Mouse (Mus musculus) kidney, postnatal 14 days (tissue): ENCODE measurements around the gene Nr2f1.
"Not testable (repeated sequence)": the region's sequence is repeated elsewhere in the genome, so short reads cannot be mapped to it uniquely, and the experiment has no call there.

Experiments used
- DNase-seq: peaks from one replicate; pipeline ENCODE4 v3.0.0; 2022; ENCODE audit warnings: mixed read lengths

Nr2f1 gene

GRCm38 (mm10) chr13:78199642-78200160 is at the start of gene Nr2f1:
TSS of gene Nr2f1 (minus strand) at chr13:78199757.
- DNase-seq = no peak

GRCm38 (mm10) chr13:78221680-78222079 is 22.1 kb upstream of the Nr2f1 start:
- DNase-seq = no peak

GRCm38 (mm10) chr13:78220238-78220637 is 20.7 kb upstream of the Nr2f1 start:
- DNase-seq = not testable (repeated sequence)

GRCm38 (mm10) chr13:78215223-78215622 is 15.7 kb upstream of the Nr2f1 start:
- no peak for DNase-seq

GRCm38 (mm10) chr13:78213155-78213554 is 13.6 kb upstream of the Nr2f1 start:
- DNase-seq = no peak

GRCm38 (mm10) chr13:78212111-78212510 is 12.6 kb upstream of the Nr2f1 start:
- no peak for DNase-seq

- no peak for DNase-seq
Measured at GRCm38 (mm10) chr13:78211231-78212010, 11.9 kb upstream of the Nr2f1 start.

GRCm38 (mm10) chr13:78210748-78211089 is 11.2 kb upstream of the Nr2f1 start:
- no peak for DNase-seq

GRCm38 (mm10) chr13:78210029-78210747 is 10.6 kb upstream of the Nr2f1 start:
- DNase-seq = peak; percentile 36

- no peak for DNase-seq
Measured at GRCm38 (mm10) chr13:78209611-78210028, 10.1 kb upstream of the Nr2f1 start.

- no peak for DNase-seq
Measured at GRCm38 (mm10) chr13:78208689-78209410, 9.3 kb upstream of the Nr2f1 start.

- DNase-seq = no peak
Measured at GRCm38 (mm10) chr13:78207796-78208645, 8.5 kb upstream of the Nr2f1 start.

GRCm38 (mm10) chr13:78206891-78207430 is 7.4 kb upstream of the Nr2f1 start:
- DNase-seq = no peak

GRCm38 (mm10) chr13:78205426-78205825 is 5.9 kb upstream of the Nr2f1 start:
- no peak for DNase-seq

- DNase-seq = peak; percentile 37
Measured at GRCm38 (mm10) chr13:78203348-78204061, 3.9 kb upstream of the Nr2f1 start.

- peak; percentile 37 for DNase-seq
Measured at GRCm38 (mm10) chr13:78202574-78203347, 3.2 kb upstream of the Nr2f1 start.

GRCm38 (mm10) chr13:78201871-78202565 is 2.5 kb upstream of the Nr2f1 start:
- DNase-seq = no peak

- peak; percentile 90 for DNase-seq
Measured at GRCm38 (mm10) chr13:78200991-78201870, 1.7 kb upstream of the Nr2f1 start.

GRCm38 (mm10) chr13:78200407-78200806 is 850 bp upstream of the Nr2f1 start:
- DNase-seq = peak; percentile 30
